Mouse (Mus musculus) hindbrain, embryonic 10.5 days (tissue): Measurements from ENCODE around the gene Usp44. TPM values are rescaled to one million over a fixed set of nuclear protein-coding genes. Genes with fewer than 3 reads are reported as not detected.
A peak's percentile ranks its signal among the peaks of the same experiment; 100 is the strongest.
"Not testable (repeated sequence)": the region's sequence is repeated elsewhere in the genome, so short reads cannot be mapped to it uniquely, and the experiment has no call there.

Source experiments
- DNase-seq: peaks from one replicate; pipeline ENCODE4 v3.0.0-alpha.2; 2017; ENCODE audit warnings: low spot score
- H3K27ac ChIP-seq: fragments of 300-500 bp; sonication (generic); 2 replicates; pipeline ENCODE4 v1.5.1; 2016; ENCODE audit warnings: mild to moderate bottlenecking, moderate library complexity
- H3K27me3 ChIP-seq: fragments of 300-500 bp; sonication (generic); 2 replicates; pipeline ENCODE4 v1.6.1; 2016; ENCODE audit warnings: mild to moderate bottlenecking; ENCODE audit not compliant: poor library complexity, insufficient read depth, severe bottlenecking
- H3K36me3 ChIP-seq: fragments of 300-500 bp; sonication (generic); 2 replicates; pipeline ENCODE4 v1.6.1; 2016; ENCODE audit warnings: mild to moderate bottlenecking, moderate library complexity
- H3K4me1 ChIP-seq: fragments of 300-500 bp; sonication (generic); replicated peaks from 2 replicates; pipeline ENCODE4 v1.6.1; 2016; ENCODE audit warnings: mild to moderate bottlenecking
- H3K4me3 ChIP-seq: fragments of 300-500 bp; sonication (generic); 2 replicates; pipeline ENCODE4 v1.5.1; 2016; ENCODE audit warnings: mild to moderate bottlenecking, moderate library complexity
- H3K9me3 ChIP-seq: fragments of 300-500 bp; sonication (generic); 2 replicates; pipeline ENCODE4 v1.6.1; 2016; ENCODE audit warnings: mild to moderate bottlenecking, moderate library complexity
- WGBS: fragments of 180-500 bp; shearing (Covaris S2); methylation state at CpG from one replicate; pipeline ENCODE4 v1.1.7; 2016; 5-methylcytosine and 5-hydroxymethylcytosine counted together
- polyA plus RNA-seq: library from polyadenylated mRNA; unstranded; fragments of >200 nt; fragmentation: Nextera tagmentation; extraction: Ambion mirVana; gene quantifications from 2 replicates; pipeline ENCODE4 v1.2.1, GENCODE M21; 2016

Gene Usp44
- 12.6 and 16.7 TPM in 2 replicates for polyA plus RNA-seq

DNA sequence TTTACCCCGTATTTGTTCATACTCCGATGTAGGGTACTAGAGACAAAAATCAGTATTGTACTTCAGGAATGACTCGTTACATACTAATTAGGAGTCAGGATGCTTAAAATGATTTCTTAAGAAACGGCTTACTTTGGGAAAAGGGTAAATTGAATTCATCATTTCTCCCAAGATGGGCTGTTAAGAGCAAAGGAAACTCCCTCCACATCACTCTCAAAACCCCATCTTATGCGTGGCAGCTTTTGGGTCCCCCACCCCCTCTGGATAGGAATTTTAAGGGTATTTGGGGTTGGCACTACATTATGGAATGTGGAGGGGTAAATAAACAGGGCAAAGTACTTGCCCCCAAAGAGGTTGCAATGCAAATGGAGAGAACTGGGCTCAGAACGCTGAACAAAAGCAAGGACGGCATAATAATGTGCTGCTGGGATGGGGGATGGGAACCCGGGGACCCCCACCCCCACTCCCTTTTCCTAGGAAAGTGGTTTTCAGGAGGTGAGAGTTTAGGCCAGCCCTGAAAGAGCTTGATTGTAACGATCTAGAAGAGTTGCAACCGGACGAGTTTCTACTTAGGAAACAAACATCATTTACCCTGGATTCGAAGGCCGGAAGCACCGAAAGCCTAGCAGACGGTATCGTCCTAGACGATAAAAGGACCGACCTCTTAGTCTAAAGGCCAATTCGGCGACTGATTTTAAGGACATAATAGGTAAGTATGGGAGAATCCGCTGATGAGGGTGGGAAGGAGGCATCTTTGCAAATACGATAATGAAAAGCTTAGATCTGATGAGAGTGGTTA is at the start of gene Usp44:
Gene Usp44, plus strand, starts transcription at position 625 of the 799 bp plus-strand sequence.
- H3K36me3 ChIP-seq, result no peaks in the 10 kb centered on the region
- H3K4me1 ChIP-seq, result peaks cover 37% of the 10 kb centered on the region
- peak within 1 kb of the TSS; percentile 77 for H3K27ac ChIP-seq
- peak within 1 kb of the TSS; percentile 44 for H3K4me3 ChIP-seq
- WGBS, result 7% methylated on average over 22 of the region's 22 CpGs
- peak; percentile 39 for DNase-seq
- peaks cover 45% of the 10 kb centered on the region for H3K27me3 ChIP-seq
- H3K9me3 ChIP-seq, result no peaks in the 10 kb centered on the region

GRCm38 (mm10) chr10:93783216-93784013 is 47.9 kb upstream of the Usp44 start:
- Histone ChIP-seq H3K9me3 (no peaks in the 10 kb centered on the region), H3K4me3 (no peak overlapping the region), H3K27ac (no peak overlapping the region), H3K27me3 (no peaks in the 10 kb centered on the region), H3K36me3 (no peaks in the 10 kb centered on the region), H3K4me1 (no peaks in the 10 kb centered on the region)
- WGBS, result 75% methylated on average over 15 of the region's 15 CpGs
- no peak for DNase-seq

DNA sequence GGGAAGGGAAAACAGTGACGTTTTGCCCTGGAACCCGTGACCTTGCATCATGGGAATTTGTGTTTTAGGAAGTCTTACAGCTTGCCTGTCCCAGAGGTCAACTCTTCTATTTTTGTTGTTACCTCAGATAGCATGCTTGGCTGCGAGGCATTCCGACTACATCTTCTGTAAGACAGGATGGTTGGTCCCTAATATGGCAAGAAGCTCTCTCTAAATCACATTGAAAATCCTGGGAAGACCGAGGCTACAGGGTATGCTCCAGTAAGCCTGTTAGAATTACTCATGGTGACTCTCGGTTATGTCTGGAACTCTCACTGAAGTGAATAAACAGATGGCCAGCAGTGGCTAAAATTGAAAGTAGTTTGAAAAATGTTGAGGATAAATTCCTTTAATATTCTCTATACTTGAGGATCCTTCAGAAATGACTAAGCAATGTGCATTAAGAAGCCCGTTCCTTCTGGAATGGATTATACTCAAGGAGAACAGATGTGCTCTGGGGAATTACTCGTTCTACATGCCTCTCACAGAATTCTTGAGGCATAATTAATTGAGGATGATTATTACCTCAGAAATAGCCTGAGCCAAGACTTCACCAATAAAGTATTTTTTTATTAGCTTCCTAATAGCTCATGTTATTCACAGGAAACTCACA is 31.5 kb upstream of the Usp44 start:
- no peak overlapping the region for H3K27ac ChIP-seq
- no peaks in the 10 kb centered on the region for H3K9me3 ChIP-seq
- no peaks in the 10 kb centered on the region for H3K27me3 ChIP-seq
- H3K36me3 ChIP-seq, result no peaks in the 10 kb centered on the region
- H3K4me1 ChIP-seq, result no peaks in the 10 kb centered on the region
- 84% methylated on average over 8 of the region's 8 CpGs for WGBS
- H3K4me3 ChIP-seq, result no peak overlapping the region
- DNase-seq, result no peak

DNA sequence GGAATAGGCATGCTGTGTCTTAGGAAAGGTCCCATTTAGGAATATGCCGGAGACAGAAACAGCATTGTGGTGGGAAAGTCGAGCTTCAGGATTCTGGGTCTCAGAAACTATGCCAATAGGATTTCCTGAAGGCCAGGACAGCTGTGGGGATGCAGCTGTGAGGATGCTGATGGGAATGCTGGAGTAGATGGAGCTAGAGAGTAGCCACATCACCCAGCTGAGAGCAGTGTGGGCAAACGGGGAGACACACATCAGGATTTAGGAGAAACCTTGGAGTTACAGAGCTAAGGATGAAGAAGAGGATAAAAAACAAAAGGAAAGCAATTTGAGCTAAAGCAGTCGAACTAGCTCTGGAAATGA is 31.0 kb upstream of the Usp44 start:
- 79% methylated on average over 4 of the region's 4 CpGs for WGBS
- no peaks in the 10 kb centered on the region for H3K9me3 ChIP-seq
- no peak overlapping the region for H3K4me3 ChIP-seq
- no peaks in the 10 kb centered on the region for H3K36me3 ChIP-seq
- no peaks in the 10 kb centered on the region for H3K27me3 ChIP-seq
- H3K4me1 ChIP-seq, result no peaks in the 10 kb centered on the region
- DNase-seq, result no peak
- H3K27ac ChIP-seq, result no peak overlapping the region

DNA sequence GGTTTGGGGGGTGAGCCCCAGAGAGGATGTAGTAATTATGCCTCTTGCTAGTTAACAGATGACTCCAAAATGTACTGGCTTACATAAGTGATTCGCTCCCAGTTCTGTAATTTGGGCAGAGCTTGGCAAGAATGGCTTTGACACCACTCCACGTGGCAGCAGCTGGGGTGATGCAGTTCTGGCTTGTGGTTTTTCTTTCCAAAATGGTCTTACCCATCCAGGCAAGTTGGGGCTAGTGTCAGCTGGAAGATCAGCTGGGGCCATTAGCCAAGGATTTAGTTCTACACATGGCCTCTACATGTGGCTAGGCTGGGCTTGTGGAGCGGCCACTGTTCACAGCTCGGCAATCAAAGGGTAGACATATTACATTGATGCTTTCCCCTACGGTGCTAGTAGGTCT is 30.5 kb upstream of the Usp44 start:
- Histone ChIP-seq H3K36me3 (no peaks in the 10 kb centered on the region), H3K4me3 (no peak overlapping the region), H3K4me1 (no peaks in the 10 kb centered on the region), H3K27me3 (no peaks in the 10 kb centered on the region), H3K27ac (no peak overlapping the region), H3K9me3 (no peaks in the 10 kb centered on the region)
- no peak for DNase-seq
- WGBS, result 92% methylated on average over 5 of the region's 5 CpGs

GRCm38 (mm10) chr10:93803199-93803598 is 28.2 kb upstream of the Usp44 start:
- Histone ChIP-seq H3K36me3 (no peaks in the 10 kb centered on the region), H3K4me1 (no peaks in the 10 kb centered on the region), H3K27me3 (no peaks in the 10 kb centered on the region), H3K27ac (no peak overlapping the region), H3K9me3 (no peaks in the 10 kb centered on the region), H3K4me3 (no peak overlapping the region)
- DNase-seq, result no peak
- 76% methylated on average over 6 of the region's 6 CpGs for WGBS

GRCm38 (mm10) chr10:93809438-93809837 is 21.9 kb upstream of the Usp44 start:
- H3K4me1 ChIP-seq, H3K4me3 ChIP-seq, H3K36me3 ChIP-seq, H3K27me3 ChIP-seq, H3K9me3 ChIP-seq, H3K27ac ChIP-seq, DNase-seq: not testable (repeated sequence)
- 94% methylated on average over 8 of the region's 8 CpGs for WGBS

DNA sequence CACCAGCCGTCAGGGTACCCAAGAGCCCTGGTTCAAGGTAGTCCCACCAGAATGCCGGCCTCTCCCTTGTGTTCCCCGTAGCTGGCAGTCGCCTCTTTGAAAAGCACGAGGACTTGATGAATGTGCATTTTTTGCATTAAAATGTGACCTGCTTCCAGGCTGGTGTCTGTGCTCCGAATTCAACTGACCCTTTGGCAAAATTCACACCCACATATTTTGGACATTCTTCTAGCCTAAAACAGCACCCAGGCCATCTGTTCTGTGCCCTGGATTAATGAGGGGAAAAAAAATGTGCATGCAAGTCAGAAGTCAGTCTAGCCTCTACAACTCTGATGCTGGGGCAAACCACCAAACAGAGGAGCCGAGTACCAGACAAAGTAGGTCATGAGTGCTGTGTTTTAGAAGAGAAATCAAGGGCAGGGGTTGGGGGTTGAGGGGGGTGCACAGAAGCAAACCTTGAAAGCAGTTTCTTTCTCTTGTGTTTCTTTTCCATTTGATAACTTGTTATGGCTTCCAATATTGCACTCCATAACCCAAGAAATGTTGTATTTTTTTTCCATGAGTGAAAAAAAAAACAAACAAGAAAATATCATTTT is 20.7 kb upstream of the Usp44 start:
- H3K4me1 ChIP-seq, result no peaks in the 10 kb centered on the region; the same call in 1 of the 2 replicates
- H3K4me3 ChIP-seq, result no peak overlapping the region
- peak overlapping the region; percentile 1; the same call in 1 of the 2 replicates for H3K27ac ChIP-seq
- no peak for DNase-seq
- no peaks in the 10 kb centered on the region for H3K36me3 ChIP-seq
- 55% methylated on average over 7 of the region's 7 CpGs for WGBS
- H3K27me3 ChIP-seq, result no peaks in the 10 kb centered on the region
- no peaks in the 10 kb centered on the region for H3K9me3 ChIP-seq

DNA sequence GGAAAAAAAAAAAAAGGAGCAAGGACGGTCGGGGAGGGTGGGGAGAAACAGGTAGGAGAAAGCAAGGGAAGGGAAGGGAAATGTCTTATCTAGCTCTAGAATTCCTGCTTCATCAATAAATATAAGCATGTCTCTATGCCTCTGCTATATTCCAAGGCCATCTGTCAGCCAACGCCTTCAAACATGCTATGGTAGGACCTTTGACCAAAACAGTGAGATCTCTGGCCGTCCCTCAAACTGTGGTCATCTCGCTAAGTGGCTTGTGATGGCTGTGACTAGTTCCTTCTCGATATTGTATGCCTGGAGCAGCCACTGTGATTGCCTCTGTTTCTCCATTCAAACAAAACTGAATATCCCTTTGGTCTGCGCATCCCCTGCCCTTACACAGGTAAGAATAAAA is 19.3 kb upstream of the Usp44 start:
- WGBS, result 85% methylated on average over 7 of the region's 7 CpGs
- no peak overlapping the region for H3K4me3 ChIP-seq
- no peaks in the 10 kb centered on the region for H3K27me3 ChIP-seq
- no peak for DNase-seq
- no peaks in the 10 kb centered on the region for H3K36me3 ChIP-seq
- no peak overlapping the region for H3K27ac ChIP-seq
- H3K4me1 ChIP-seq, result no peaks in the 10 kb centered on the region; the same call in 1 of the 2 replicates
- no peaks in the 10 kb centered on the region for H3K9me3 ChIP-seq

DNA sequence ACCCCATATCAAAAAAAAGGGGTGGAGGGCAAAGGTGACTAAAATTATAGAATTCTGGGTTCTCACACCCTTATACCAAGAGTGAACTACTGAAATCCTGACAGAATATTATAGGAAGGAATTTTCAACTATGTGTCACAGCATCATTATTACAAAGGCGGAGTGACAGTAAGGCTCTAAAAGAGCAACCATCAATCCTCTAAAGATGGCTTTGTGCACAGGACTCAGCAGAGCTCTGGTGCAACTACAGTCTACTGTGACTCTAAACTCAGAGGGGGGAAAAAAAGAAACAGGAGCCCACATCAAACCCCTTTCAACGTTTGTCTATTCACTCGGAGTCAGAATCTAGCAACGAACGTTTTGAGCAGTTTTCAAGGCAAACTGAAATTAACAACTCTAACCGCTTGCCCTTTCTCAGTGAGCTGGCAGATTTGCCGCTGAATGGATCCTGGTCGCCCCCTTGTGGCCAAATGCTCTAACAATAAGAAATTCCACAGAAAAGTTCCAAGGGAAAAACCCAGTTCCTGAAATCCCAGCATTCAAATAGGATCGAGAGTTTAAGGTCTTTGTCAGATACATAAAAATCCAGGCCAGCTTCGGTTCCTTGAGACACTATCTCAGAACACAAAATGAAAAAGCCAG is 18.5 kb upstream of the Usp44 start:
- WGBS, result 25% methylated on average over 10 of the region's 10 CpGs
- Histone ChIP-seq H3K27me3 (no peaks in the 10 kb centered on the region), H3K36me3 (no peaks in the 10 kb centered on the region), H3K9me3 (no peaks in the 10 kb centered on the region), H3K4me3 (no peak overlapping the region), H3K4me1 (no peaks in the 10 kb centered on the region; the same call in 1 of the 2 replicates), H3K27ac (0 out of 2 replicates have a peak overlapping the region, but pooled peaks have one; percentile 62)
- DNase-seq, result peak; percentile 80

DNA sequence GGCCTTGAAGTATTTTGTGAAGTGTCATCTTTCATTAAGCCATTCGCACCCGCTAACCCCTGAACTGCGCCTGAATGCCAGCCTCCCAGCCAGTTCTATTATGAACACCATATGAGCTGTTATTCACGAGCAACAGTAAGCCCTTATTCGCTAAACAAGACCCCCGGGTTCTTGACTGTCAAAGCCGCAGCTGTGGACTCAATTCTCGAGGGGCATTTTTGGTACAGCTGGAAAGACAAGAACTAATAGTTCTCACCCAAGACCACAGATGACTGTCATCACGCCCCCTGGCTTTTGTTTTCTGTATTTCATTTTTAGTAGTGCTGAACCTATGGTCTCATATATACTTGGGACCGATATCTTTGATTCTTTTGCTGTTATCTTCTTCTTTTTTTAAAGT is 17.6 kb upstream of the Usp44 start:
- Histone ChIP-seq H3K4me3 (no peak overlapping the region), H3K36me3 (no peaks in the 10 kb centered on the region), H3K27ac (no peak overlapping the region), H3K4me1 (no peaks in the 10 kb centered on the region; the same call in 1 of the 2 replicates), H3K27me3 (0 out of 2 replicates have a peak, but pooled peaks cover 1% of the 10 kb centered on the region), H3K9me3 (no peaks in the 10 kb centered on the region)
- 73% methylated on average over 10 of the region's 10 CpGs for WGBS
- DNase-seq, result peak; percentile 18

DNA sequence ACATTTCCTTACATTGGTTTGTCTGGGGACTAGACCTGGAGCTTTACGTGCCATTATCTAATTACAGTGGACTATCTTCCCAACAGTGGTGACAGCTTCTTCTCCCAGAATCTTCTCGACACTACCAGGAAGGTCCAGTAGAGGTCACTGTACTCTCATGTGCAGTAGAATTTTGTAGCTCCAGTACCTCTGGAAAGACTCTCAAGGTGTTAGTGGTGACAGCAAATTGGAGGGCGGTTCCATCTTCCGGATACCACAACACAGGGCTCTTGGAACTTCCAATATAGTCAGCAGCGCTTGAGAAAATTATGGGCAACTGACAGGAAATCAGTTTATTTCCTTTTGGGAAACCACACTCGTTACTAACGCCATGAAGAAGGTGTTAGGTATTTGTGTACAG is 12.7 kb upstream of the Usp44 start:
- no peaks in the 10 kb centered on the region for H3K9me3 ChIP-seq
- 43% methylated on average over 7 of the region's 7 CpGs for WGBS
- H3K27ac ChIP-seq, result no peak overlapping the region
- peaks cover 5% of the 10 kb centered on the region; the same call in 1 of the 2 replicates for H3K4me1 ChIP-seq
- peaks cover 12% of the 10 kb centered on the region for H3K27me3 ChIP-seq
- no peak overlapping the region for H3K4me3 ChIP-seq
- no peaks in the 10 kb centered on the region for H3K36me3 ChIP-seq
- peak; percentile 54 for DNase-seq
